Mouse (Mus musculus) kidney, embryonic 15.5 days (tissue): ENCODE measurements around the gene Prkcb. TPM values are rescaled to one million over a fixed set of nuclear protein-coding genes. Genes with fewer than 3 reads are reported as not detected.

ENCODE experiments used
- ATAC-seq: fragments of 200-750 bp; cut with Nextera tagmentation; replicated peaks from 2 replicates; pipeline ENCODE4 v1.8.0; 2017; ENCODE audit warnings: moderate TSS enrichment; ENCODE audit not compliant: low FRiP score
- H3K27ac ChIP-seq: fragments of 300-500 bp; sonication (generic); 2 replicates; pipeline ENCODE4 v1.5.1; 2015; ENCODE audit warnings: mild to moderate bottlenecking, inconsistent platforms
- H3K27me3 ChIP-seq: fragments of 300-500 bp; sonication (generic); 2 replicates; pipeline ENCODE4 v1.6.1; 2015; ENCODE audit warnings: inconsistent platforms
- H3K36me3 ChIP-seq: fragments of 300-500 bp; sonication (generic); 2 replicates; pipeline ENCODE4 v1.6.1; 2015; ENCODE audit warnings: inconsistent platforms
- H3K4me1 ChIP-seq: fragments of 300-500 bp; sonication (generic); 2 replicates; pipeline ENCODE4 v1.6.1; 2015; ENCODE audit warnings: inconsistent platforms
- H3K4me2 ChIP-seq: fragments of 300-500 bp; sonication (generic); 2 replicates; pipeline ENCODE4 v1.6.1; 2015; ENCODE audit warnings: moderate library complexity, mild to moderate bottlenecking, inconsistent platforms
- H3K4me3 ChIP-seq: fragments of 300-500 bp; sonication (generic); replicated peaks from 2 replicates; pipeline ENCODE4 v1.5.1; 2015; ENCODE audit warnings: mild to moderate bottlenecking, inconsistent platforms
- H3K9ac ChIP-seq: fragments of 300-500 bp; sonication (generic); 2 replicates; pipeline ENCODE4 v1.6.1; 2015; ENCODE audit warnings: mild to moderate bottlenecking, inconsistent platforms
- H3K9me3 ChIP-seq: fragments of 300-500 bp; sonication (generic); replicated peaks from 2 replicates; pipeline ENCODE4 v1.6.1; 2016; ENCODE audit warnings: inconsistent platforms
- WGBS: fragments of 180-500 bp; shearing (Covaris S2); methylation state at CpG from one replicate; pipeline ENCODE4 v1.1.7; 2015; ENCODE audit warnings: mixed read lengths; 5-methylcytosine and 5-hydroxymethylcytosine counted together
- polyA plus RNA-seq: library from polyadenylated mRNA; unstranded; fragments of >200 nt; fragmentation: Nextera tagmentation; extraction: Ambion mirVana; gene quantifications from 2 replicates; pipeline ENCODE4 v1.2.1, GENCODE M21; 2015

Prkcb gene
- polyA plus RNA-seq, 1 experiment from 2014 or later = 5.9 TPM

DNA sequence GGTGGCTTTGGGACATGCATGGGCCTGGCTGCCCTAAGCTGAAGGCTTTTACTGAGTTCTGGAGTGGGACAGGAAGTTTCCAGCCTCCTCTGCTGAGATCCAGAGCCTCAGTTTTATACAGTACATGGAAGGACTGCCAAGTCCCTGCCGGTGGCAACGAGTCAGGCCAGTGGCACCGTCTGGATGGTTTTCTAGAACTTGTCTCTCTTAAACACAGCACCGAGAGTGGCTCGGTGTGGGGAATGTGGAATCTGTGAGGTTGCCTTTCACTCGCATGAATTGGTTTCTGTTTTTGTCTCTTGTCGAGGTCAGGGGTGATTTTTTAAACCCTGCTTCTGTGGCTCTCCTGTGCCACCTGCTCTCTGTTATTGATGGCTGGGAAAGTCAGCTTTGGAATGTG, 3.6 kb downstream of the Prkcb start:
- WGBS = 65% methylated on average over 7 of the region's 7 CpGs

DNA sequence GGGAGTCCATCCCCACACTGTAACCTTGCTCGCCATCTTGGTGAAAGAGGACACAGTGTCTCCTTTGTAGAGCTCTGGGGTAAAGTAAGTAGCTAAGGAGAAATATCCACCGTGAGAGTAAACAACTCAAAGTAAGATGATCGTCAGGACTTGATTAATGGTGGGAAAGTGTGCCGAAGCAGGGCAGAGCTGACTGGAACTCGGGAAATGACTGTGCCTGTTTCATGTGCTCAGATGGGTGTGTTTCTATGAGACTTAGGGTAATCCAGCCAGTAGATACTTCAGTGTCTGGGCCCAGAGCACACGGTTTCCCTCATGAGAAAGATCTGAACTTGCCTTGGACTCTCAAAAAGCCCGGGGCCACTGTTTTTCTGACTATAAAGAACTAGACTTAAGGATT, 5.6 kb downstream of the Prkcb start:
- H3K27me3 ChIP-seq = peaks cover 21% of the 10 kb centered on the region
- H3K9me3 ChIP-seq = no peaks in the 10 kb centered on the region
- no peaks in the 10 kb centered on the region for H3K36me3 ChIP-seq
- H3K27ac ChIP-seq = no peak overlapping the region
- no peak for ATAC-seq
- H3K4me2 ChIP-seq = no peak overlapping the region
- peaks cover 14% of the 10 kb centered on the region for H3K4me1 ChIP-seq
- H3K4me3 ChIP-seq = no peak overlapping the region
- no peak overlapping the region for H3K9ac ChIP-seq
- 54% methylated on average over 7 of the region's 7 CpGs for WGBS

More for the DNA sequence above, 3.6 kb downstream of the Prkcb start:
- no peak for ATAC-seq
- Histone ChIP-seq H3K36me3 (no peaks in the 10 kb centered on the region), H3K27me3 (peaks cover 40% of the 10 kb centered on the region), H3K4me3 (no peak overlapping the region), H3K4me1 (peaks cover 20% of the 10 kb centered on the region), H3K9me3 (no peaks in the 10 kb centered on the region), H3K27ac (no peak overlapping the region), H3K4me2 (no peak overlapping the region), H3K9ac (no peak overlapping the region)

DNA sequence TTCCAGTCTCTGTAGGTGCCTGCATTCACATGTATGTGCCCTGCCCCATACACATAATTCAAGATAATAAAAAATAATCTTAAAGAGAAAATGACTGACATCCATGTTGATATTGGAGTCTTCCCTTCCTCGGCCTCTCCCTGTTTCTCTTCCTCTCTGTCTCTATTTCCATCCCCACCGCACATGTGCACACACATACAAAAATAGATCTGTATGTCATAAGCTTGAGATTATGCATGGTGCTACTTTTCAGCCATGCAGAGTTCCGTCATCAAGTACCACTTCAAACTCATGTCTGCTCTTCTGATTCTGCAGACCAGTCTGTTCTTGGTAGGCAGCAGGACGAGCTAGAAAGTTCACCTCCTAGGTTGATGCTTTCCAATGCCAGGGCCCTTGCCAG, 6.8 kb downstream of the Prkcb start:
- H3K27me3 ChIP-seq = peaks cover 8% of the 10 kb centered on the region
- no peak overlapping the region for H3K4me3 ChIP-seq
- 86% methylated on average over 4 of the region's 4 CpGs for WGBS
- H3K9ac ChIP-seq = no peak overlapping the region
- ATAC-seq = no peak
- peaks cover 2% of the 10 kb centered on the region; the same call in 1 of the 2 replicates for H3K4me1 ChIP-seq
- H3K9me3 ChIP-seq = no peaks in the 10 kb centered on the region
- no peaks in the 10 kb centered on the region for H3K36me3 ChIP-seq
- no peak overlapping the region for H3K27ac ChIP-seq
- no peak overlapping the region for H3K4me2 ChIP-seq

DNA sequence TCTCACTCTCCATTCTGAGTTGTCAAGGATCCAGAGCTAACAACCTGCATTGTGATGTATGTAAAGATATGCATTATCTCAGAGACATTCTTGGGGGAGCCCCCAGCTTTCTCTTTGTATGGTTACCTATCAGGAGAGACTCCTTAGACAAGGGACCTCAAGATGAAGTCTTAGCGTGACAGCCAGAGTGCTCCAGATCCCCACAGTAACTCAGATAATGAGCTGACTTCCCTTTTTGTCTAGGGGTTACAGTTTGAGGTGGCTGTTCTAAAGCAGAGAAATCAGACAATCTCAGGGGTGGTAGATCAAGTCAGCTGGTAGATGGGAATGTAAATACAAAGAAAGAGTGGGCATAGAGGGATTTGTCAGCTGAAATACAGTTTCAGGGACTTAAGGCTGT, 7.8 kb downstream of the Prkcb start:
- H3K9ac ChIP-seq = no peak overlapping the region
- H3K27me3 ChIP-seq = no peaks in the 10 kb centered on the region
- H3K4me3 ChIP-seq = no peak overlapping the region
- H3K4me2 ChIP-seq = no peak overlapping the region
- H3K27ac ChIP-seq = no peak overlapping the region
- no peaks in the 10 kb centered on the region for H3K36me3 ChIP-seq
- ATAC-seq = no peak
- WGBS = 76% methylated on average over 1 of the region's 1 CpGs
- no peaks in the 10 kb centered on the region for H3K4me1 ChIP-seq
- no peaks in the 10 kb centered on the region for H3K9me3 ChIP-seq

DNA sequence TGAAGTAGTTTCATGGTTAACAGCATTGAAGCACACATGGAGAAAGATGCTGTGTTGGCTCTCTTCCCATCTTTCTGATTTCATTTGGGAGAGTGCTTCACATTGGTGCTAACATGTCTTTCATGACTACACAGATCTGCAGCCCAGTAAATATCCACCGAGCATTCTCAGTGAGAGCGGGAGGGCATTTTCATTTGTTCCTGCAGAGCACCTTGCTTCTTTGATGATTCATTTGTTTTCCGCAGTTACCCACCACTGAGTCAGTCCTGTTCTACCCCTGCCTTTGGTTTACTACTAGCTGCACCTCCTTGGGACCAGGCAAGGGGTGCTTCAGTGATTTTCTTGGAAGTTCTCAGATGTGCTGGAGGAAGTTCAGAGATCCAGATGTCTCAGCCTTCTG, 8.3 kb downstream of the Prkcb start:
- no peaks in the 10 kb centered on the region for H3K9me3 ChIP-seq
- no peaks in the 10 kb centered on the region for H3K4me1 ChIP-seq
- H3K27ac ChIP-seq = no peak overlapping the region
- ATAC-seq = no peak
- 87% methylated on average over 3 of the region's 3 CpGs for WGBS
- H3K4me2 ChIP-seq = no peak overlapping the region
- no peaks in the 10 kb centered on the region for H3K27me3 ChIP-seq
- no peaks in the 10 kb centered on the region for H3K36me3 ChIP-seq
- H3K9ac ChIP-seq = no peak overlapping the region
- H3K4me3 ChIP-seq = no peak overlapping the region

DNA sequence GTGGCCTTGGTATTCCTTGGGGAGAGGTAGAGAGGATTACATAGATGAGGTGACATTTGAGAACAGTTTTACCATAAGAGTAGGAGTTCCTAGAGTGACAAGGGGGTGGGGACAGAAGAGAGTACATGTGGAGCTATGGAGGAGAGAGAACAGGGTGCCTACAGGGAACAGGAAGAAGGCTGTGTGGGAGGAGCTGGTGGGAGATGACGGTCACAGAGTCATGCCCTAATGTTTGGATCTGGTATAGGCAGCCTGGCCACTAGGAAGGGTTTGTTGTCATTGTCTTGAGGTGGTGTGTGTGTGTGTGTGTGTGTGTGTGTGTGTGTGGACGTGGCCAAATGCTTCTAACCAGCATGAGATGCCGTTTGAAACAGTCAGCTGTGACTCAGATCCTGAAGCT, 9.1 kb downstream of the Prkcb start:
- H3K4me2 ChIP-seq = no peak overlapping the region
- no peak overlapping the region for H3K4me3 ChIP-seq
- H3K36me3 ChIP-seq = no peaks in the 10 kb centered on the region
- 36% methylated on average over 3 of the region's 3 CpGs for WGBS
- no peaks in the 10 kb centered on the region for H3K9me3 ChIP-seq
- no peak overlapping the region for H3K27ac ChIP-seq
- H3K4me1 ChIP-seq = no peaks in the 10 kb centered on the region
- no peak overlapping the region for H3K9ac ChIP-seq
- H3K27me3 ChIP-seq = no peaks in the 10 kb centered on the region
- ATAC-seq = no peak; the same call in 1 of the 2 replicates

DNA sequence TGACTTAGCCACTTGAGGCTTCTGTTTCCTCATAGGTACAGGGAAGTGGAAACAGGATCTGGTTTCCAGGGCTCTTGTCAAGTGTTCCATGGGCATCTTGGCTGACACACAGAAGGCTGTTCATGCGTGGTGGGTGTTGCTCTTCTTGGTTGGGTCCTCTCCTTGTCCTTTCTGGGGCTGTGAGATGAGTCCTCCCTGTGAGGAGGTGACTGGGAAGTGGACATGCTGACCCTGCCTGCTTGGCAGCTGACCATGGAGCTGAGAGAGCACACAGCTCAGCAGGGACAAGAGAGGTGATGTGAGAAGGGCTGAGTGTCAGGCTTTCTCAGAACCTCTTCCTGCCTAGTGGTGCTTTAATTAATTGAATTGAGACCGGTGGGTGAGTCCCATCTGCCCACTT, 10.2 kb downstream of the Prkcb start:
- WGBS = 79% methylated on average over 2 of the region's 2 CpGs
- no peak for ATAC-seq
- H3K27ac ChIP-seq = no peak overlapping the region
- no peaks in the 10 kb centered on the region for H3K9me3 ChIP-seq
- no peak overlapping the region for H3K4me2 ChIP-seq
- no peaks in the 10 kb centered on the region for H3K27me3 ChIP-seq
- no peak overlapping the region for H3K4me3 ChIP-seq
- no peaks in the 10 kb centered on the region for H3K4me1 ChIP-seq
- H3K36me3 ChIP-seq = no peaks in the 10 kb centered on the region
- no peak overlapping the region for H3K9ac ChIP-seq

DNA sequence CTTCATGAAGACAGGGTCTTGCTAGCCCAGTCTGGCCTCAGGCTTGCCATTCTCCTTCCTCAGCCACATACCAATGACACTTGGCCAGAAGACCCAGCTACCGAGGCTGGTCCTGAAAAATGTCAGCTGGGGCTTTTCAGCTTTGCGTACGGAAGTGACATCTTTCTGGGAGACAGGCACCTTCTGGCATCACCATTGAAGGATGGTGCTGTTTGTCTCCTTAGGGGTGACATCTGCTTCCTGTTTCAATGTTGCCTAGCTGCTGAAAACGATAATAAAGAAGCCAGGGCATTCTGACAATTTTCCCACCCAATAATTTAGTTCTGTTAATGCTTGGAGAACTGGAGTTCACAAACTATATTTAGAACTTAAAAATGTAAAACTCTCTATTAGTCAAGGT, 12.0 kb downstream of the Prkcb start:
- Histone ChIP-seq H3K4me2 (no peak overlapping the region), H3K27ac (no peak overlapping the region), H3K9me3 (no peaks in the 10 kb centered on the region), H3K4me1 (no peaks in the 10 kb centered on the region), H3K27me3 (no peaks in the 10 kb centered on the region), H3K4me3 (no peak overlapping the region), H3K9ac (no peak overlapping the region), H3K36me3 (no peaks in the 10 kb centered on the region)
- no peak for ATAC-seq
- WGBS = 66% methylated on average over 4 of the region's 4 CpGs

DNA sequence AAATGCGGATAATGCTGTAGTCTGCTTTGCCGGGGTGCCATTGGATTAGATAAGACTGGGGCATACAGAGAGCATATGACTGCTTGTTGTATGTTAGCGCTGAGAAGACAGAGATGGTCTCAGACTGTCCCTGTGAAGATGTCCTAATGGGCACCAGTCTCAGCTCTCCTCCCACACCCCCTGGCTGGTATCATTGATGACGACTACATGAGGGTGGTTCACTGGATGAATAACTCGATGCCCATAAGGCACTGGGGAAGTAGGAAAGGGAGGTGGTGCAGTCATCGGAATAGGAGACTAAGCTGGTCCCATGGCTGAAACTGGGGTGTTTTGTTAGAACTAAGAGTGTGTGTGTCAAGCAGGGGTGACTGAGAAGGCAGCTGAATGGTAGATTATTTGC, 14.0 kb downstream of the Prkcb start:
- WGBS = 89% methylated on average over 6 of the region's 6 CpGs
- no peak for ATAC-seq

DNA sequence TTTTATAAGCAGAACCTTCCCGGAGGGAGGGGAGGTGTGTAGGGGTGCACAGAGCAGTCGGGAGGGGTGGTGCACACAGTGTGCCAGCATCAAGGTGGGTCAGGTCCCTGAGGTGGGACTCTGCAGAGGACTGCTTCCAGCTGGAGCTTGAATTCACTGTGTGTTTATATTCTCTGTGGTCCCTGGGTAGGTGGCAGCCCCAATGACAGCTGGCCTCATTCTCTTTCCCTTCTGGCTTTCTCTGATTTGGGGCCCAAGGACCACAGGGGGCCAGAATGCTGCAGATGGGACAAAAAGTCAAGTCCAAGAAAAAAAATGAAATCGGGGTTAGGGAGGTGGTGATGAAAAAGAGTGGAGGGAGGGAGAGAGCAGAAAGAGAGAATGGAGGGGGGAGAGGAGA, 15.4 kb downstream of the Prkcb start:
- H3K9me3 ChIP-seq = no peaks in the 10 kb centered on the region
- WGBS = 77% methylated on average over 3 of the region's 3 CpGs
- no peaks in the 10 kb centered on the region for H3K27me3 ChIP-seq
- no peak overlapping the region for H3K9ac ChIP-seq
- no peak overlapping the region for H3K4me2 ChIP-seq
- H3K27ac ChIP-seq = no peak overlapping the region
- no peak for ATAC-seq
- H3K4me3 ChIP-seq = no peak overlapping the region
- no peaks in the 10 kb centered on the region for H3K4me1 ChIP-seq
- H3K36me3 ChIP-seq = no peaks in the 10 kb centered on the region

More for the DNA sequence above, 14.0 kb downstream of the Prkcb start:
- no peak overlapping the region for H3K4me3 ChIP-seq
- H3K4me1 ChIP-seq = no peaks in the 10 kb centered on the region
- no peaks in the 10 kb centered on the region for H3K27me3 ChIP-seq
- no peak overlapping the region for H3K27ac ChIP-seq
- no peak overlapping the region for H3K9ac ChIP-seq
- no peak overlapping the region for H3K4me2 ChIP-seq
- no peaks in the 10 kb centered on the region for H3K36me3 ChIP-seq
- no peaks in the 10 kb centered on the region for H3K9me3 ChIP-seq

DNA sequence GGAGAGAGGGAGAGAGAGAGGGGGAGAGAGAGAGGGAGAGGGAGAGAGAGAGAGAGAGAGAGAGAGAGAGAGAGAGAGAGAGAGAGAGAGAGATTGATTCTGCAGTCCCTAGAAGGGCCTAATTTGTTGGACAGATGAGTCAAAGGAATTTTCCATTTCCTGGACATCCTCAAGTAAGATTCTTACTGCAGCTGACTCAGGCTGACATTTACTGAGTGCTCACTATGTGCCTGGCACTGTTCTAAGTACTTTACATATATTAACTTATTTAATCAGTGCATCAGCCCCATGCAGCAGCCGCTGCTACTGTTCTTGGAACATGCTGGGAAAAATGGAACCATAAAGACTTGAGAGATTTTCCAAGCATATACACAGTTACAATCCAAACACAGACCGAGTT, 16.0 kb downstream of the Prkcb start:
- Histone ChIP-seq H3K4me1 (no peaks in the 10 kb centered on the region), H3K36me3 (no peaks in the 10 kb centered on the region), H3K9me3 (no peaks in the 10 kb centered on the region), H3K4me2 (no peak overlapping the region), H3K9ac (no peak overlapping the region), H3K27me3 (no peaks in the 10 kb centered on the region), H3K27ac (no peak overlapping the region), H3K4me3 (no peak overlapping the region)
- no peak for ATAC-seq
- 88% methylated on average over 2 of the region's 2 CpGs for WGBS

DNA sequence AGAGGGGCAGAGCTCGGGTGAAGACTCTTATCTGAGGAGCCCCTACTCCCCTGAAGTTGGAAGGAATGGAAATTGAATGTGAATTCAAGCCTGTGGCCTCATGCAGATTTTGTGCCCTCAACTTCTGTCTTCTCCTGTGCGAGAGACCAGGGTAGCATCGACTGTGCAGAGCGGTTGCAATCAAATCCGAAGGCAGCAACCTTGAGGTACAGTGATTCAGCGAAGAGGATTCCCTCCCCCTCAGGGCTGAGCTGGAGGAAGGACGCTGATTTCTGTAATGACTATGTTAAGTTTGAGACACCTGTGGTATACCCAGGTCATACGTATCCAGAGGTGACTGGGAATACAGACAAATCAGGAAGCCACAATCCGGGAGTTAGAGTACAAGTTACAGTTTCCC, 18.7 kb downstream of the Prkcb start:
- no peaks in the 10 kb centered on the region for H3K9me3 ChIP-seq
- H3K36me3 ChIP-seq = no peaks in the 10 kb centered on the region
- H3K9ac ChIP-seq = no peak overlapping the region
- peaks cover 4% of the 10 kb centered on the region; the same call in 1 of the 2 replicates for H3K4me1 ChIP-seq
- no peak for ATAC-seq
- 84% methylated on average over 9 of the region's 9 CpGs for WGBS
- no peaks in the 10 kb centered on the region for H3K27me3 ChIP-seq
- no peak overlapping the region for H3K27ac ChIP-seq
- no peak overlapping the region for H3K4me3 ChIP-seq
- H3K4me2 ChIP-seq = no peak overlapping the region

DNA sequence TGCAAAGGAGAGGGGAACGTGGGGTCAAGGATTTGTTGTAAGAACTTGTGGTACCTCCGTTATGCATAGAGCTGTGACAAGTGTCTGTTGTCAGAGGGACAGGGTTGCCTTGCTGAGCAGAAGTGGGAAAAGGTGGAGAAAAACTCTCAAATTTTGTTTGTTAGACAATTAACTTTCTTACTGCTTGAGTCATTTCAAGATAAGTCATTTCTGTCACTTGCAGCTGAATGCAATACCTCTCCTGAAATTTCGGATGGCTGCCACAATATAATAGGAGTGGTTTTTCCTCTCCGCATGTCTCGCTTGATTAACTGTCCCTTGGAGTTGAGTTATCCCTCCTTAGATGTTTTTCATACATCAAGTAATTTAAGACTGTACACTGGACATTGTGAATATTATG, 20.1 kb downstream of the Prkcb start:
- Histone ChIP-seq H3K27me3 (no peaks in the 10 kb centered on the region), H3K4me2 (no peak overlapping the region), H3K36me3 (no peaks in the 10 kb centered on the region), H3K9me3 (no peaks in the 10 kb centered on the region), H3K9ac (no peak overlapping the region), H3K4me3 (no peak overlapping the region), H3K4me1 (peaks cover 6% of the 10 kb centered on the region; the same call in 1 of the 2 replicates), H3K27ac (no peak overlapping the region)
- ATAC-seq = no peak
- WGBS = 80% methylated on average over 5 of the region's 5 CpGs
